Mouse (Mus musculus) spleen, embryonic (tissue): Measurements from ENCODE around the gene Dhx9.
"Not testable (repeated sequence)": the region's sequence is repeated elsewhere in the genome, so short reads cannot be mapped to it uniquely, and the experiment has no call there.

Source experiments
- CTCF ChIA-PET: fragments of 350-600 bp; sonication (Branson Sonifier 250); formaldehyde crosslinking; loops from one replicate; lab custom pipeline; 2022; lab: Charles Lee

The Dhx9 gene

DNA sequence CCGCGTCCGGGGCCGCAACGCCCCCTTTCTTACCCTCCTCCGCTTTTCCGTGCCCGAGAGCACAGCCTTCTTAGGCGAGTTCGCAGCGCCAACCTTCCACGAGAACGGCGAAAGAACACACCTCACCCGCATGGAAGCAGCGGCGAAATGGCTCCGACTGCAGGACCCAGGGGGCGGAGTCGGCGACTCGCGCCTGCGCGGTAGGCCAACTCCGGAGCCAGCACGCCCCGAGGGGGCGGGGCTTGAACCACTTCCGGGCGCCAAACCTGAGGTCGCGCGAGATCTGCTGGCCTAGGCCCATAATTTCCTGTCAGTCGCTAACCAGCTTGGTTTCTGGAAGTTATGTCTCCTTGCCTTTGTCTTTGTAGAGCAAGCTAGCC, at the start of gene Dhx9:
Dhx9 (minus strand) TSS at position 161 of the 380 bp plus-strand sequence.
- CTCF ChIA-PET, result no interaction called here

- CTCF ChIA-PET, result no interaction called here
These were observed 48.2 kb upstream of the Dhx9 start for GRCm38 (mm10) chr1:153535611-153536010.

DNA sequence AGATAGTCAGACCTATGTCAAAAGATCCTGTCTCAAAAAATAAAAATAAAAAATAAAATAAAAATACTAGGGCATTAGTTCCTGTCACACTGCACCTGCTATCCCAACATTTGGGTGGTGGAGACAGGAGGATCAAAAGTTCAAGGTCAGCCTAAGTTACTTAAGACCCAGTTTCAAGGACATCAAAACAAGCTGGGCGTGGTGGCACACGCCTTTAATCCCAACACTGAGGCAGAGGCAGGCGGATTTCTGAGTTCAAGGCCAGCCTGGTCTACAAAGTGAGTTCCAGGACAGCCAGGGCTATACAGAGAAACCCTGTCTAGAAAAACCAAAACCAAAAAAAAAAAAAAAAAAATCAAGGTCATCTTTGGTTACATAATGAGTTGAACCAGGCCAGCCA, 45.4 kb upstream of the Dhx9 start:
- CTCF ChIA-PET, result not testable (repeated sequence)

GRCm38 (mm10) chr1:153532234-153532841, 44.9 kb upstream of the Dhx9 start:
- CTCF ChIA-PET, result interaction anchor here (0.6 kb wide), 1 partner anchor 36 kb away, joined by 11 read pairs; no protein-coding TSS in a partner anchor

- CTCF ChIA-PET, result no interaction called here
These were observed 44.3 kb upstream of the Dhx9 start for GRCm38 (mm10) chr1:153531677-153532233.

GRCm38 (mm10) chr1:153522116-153522515, 34.7 kb upstream of the Dhx9 start:
- CTCF ChIA-PET, result no interaction called here

DNA sequence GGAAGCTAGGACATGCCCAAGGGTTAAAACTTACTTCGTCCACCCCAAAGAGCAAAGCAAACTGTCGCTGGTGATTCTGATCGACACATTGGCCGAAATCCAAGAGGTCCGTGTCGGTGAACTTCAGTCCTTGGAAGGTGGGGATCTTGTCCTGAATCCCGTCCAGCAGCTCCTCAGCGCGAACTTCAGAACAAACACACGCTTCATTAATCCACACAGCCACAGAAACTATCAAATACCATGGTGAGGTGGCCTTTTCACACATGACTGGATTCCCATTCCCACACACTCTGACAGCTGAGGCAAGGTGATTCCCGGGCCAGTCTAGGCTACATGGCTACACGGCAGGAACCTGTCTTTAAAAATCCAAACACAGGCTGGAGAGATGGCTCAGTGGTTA, 27.9 kb upstream of the Dhx9 start:
- CTCF ChIA-PET, result no interaction called here

DNA sequence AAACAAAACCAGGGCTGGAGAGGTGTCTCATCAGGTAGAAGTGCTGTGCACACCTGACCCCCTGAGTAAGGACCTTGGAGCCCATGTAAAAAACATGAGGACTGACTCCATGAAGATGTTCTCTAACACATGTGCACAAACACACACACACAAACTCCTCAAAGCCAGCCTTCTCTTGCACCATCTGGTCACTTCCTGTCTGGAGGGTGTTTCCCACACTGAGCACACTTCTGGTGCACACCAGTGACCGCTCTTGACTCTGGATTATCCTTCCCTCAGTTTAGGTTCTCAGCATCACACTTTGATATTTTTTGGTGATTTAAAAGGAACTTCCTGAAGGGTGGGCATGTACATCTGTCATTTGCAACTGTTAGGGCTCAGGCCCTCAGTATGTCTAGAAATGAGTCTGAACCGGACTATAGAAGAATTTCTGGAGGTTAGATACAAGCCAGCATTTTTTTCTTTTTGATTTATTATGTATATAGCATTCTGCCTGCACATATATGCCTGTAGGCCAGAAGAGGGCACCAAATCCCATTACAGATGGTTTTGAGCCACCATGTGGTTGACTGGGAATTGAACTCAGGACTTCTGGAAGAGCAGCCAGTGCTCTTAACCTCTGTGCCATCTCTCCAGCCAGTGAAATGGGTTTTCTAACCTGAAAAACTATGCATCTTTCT, 23.0 kb upstream of the Dhx9 start:
- CTCF ChIA-PET, result no interaction called here

DNA sequence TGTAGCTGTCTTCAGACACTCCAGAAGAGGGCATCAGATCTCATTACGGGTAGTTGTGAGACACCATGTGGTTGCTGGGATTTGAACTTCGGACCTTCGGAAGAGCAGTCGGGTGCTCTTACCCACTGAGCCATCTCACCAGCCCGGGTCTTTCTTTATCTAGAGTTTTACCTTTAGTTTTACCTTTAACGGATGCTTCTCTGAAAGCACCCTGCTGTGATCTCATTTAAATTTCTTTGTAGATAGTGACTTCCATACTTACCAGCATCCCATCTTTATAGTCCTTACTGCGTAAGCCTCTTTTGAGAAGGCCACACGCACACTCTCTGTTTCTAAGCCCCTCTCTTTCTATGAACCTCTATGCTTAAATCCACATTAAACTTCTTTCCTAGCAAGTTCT, 22.1 kb upstream of the Dhx9 start:
- CTCF ChIA-PET, result not testable (repeated sequence)

GRCm38 (mm10) chr1:153509012-153509411, 21.6 kb upstream of the Dhx9 start:
- CTCF ChIA-PET, result interaction anchor here (0.5 kb wide), 1 partner anchor 243 kb away, joined by 3 read pairs; no protein-coding TSS in a partner anchor

GRCm38 (mm10) chr1:153506266-153506665, 18.8 kb upstream of the Dhx9 start:
- CTCF ChIA-PET, result no interaction called here

DNA sequence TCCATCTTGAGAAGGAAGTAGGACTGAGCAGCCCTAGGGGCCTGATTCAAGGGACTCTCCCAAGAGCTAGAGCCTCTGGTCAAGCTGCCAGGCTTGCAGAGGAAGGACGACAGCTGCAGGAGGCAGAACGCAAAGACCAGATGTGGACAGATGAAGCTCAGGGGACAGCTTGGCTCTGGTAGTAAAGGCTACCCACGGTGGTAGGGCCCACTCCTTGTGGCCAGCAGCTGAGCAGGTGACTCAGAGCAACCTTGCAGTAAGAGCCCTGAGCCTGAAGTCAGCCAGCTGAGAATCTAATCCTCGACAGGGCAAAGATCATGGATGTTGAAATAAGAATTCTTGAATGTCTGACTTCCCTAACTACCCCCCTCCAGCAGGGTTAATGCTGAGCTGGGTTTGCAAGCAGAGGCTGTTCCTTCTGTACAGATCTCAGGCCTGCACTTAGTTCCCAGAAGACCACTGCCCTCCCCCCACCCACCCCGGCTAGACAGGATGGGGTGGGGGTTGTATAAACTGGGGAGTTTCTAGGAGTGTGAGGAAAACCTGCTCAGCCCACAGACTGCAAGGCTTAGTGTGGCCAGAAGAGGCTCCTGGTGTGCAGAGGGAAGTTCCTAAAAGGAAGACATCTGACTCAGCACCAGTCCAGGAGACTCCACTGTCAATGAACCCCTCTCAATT, 14.3 kb upstream of the Dhx9 start:
- CTCF ChIA-PET, result no interaction called here

- CTCF ChIA-PET, result interaction anchor here (0.6 to 0.7 kb wide), 2 partner anchors 23 to 392 kb away, joined by 3 to 4 read pairs; no protein-coding TSS in a partner anchor
These were observed 12.6 kb upstream of the Dhx9 start for GRCm38 (mm10) chr1:153500030-153500429.

GRCm38 (mm10) chr1:153496030-153496429, 8.6 kb upstream of the Dhx9 start:
- CTCF ChIA-PET, result no interaction called here

DNA sequence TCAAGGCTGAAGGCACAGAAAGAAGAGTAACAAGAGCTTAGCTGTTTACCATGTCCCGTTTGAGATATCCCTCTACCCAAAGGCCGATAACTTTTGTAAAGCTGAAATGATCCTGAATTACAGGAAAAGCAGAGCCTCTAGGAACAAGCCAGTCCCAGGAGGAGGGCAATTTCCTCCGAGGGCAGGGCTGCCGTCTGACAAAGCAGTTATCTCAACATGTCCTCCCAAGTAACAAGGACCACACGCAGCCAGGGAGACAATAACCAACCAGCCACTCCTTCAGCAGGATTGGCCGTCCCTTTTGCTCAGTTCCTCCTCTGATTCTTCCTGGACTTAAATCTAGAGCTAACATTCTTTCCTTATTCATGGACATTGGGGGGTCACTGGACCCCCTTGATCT, 6.5 kb upstream of the Dhx9 start:
- CTCF ChIA-PET, result no interaction called here

GRCm38 (mm10) chr1:153493338-153493737, 5.9 kb upstream of the Dhx9 start:
- CTCF ChIA-PET, result no interaction called here

- CTCF ChIA-PET, result interaction anchor here (0.7 kb wide), 1 partner anchor 647 kb away, joined by 11 read pairs; no protein-coding TSS in a partner anchor
These were observed 4.4 kb upstream of the Dhx9 start for GRCm38 (mm10) chr1:153491822-153492221.

- CTCF ChIA-PET, result interaction anchor here (0.7 kb wide), 1 partner anchor 648 kb away, joined by 11 read pairs; no protein-coding TSS in a partner anchor
These were observed 3.9 kb upstream of the Dhx9 start for GRCm38 (mm10) chr1:153491345-153491744.

GRCm38 (mm10) chr1:153489963-153490362, 2.5 kb upstream of the Dhx9 start:
- CTCF ChIA-PET, result interaction anchor here (0.5 to 0.7 kb wide), 4 partner anchors 9 to 163 kb away, joined by 3 to 11 read pairs (median 4); no protein-coding TSS in a partner anchor

DNA sequence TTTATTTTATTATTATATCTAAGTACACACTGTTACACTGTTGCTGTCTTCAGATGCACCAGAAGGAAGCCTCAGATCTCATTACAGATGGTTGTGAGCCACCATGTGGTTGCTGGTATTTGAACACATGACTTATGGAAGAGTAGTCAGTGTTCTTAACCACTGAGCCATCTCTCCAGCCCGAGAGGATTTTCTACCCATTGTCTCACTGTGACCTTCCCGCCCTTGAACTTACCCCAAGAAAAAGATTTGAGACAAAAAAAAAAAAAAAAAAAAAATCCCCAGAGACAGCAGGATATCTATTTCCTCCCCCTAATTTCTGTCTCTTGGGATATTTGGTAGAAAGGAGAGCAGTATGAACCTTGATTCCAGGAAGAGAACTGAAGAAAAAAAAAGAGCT, 2.1 kb upstream of the Dhx9 start:
- CTCF ChIA-PET, result interaction anchor here (0.5 to 0.7 kb wide), 4 partner anchors 10 to 162 kb away, joined by 3 to 11 read pairs (median 4); no protein-coding TSS in a partner anchor

DNA sequence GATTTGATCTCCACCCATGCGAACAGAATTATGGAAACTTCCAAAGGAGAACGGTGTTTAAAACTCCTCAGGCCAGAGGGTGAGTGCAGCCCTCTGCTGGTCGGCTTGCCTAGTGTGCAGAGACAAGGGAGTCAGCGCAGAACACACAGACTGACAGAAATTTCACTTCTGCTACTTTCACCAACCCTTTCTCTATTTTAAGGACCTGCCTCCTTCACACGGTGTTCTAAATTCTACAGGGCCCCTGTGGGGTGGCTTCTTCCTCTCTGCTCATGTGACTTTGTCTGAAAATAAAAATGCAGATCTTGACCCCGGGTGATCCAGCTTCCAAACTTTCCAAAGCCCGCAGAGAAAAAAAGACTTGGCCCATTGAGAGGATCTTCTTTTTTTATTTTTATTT, 1.7 kb upstream of the Dhx9 start:
- CTCF ChIA-PET, result interaction anchor here (0.6 kb wide), 1 partner anchor 10 kb away, joined by 3 read pairs; no protein-coding TSS in a partner anchor
